Mouse (Mus musculus) CH12.LX (cell line): ENCODE data around the gene Agtpbp1.

Experiments
- CTCF ChIP-seq, 2 experiments: IDR thresholded peaks in 1 of 2; conservative IDR thresholded peaks in 1 of 2; 2 replicates each; pipeline ENCODE4 v1.5.1; 2011 to 2012; ENCODE audit warnings: low read depth in 2 of 2, low read length in 2 of 2, improper control_type of control experiment in 1 of 2, inconsistent platforms in 1 of 2, mild to moderate bottlenecking in 1 of 2, moderate library complexity in 1 of 2
- EP300 ChIP-seq: IDR thresholded peaks from 2 replicates; pipeline ENCODE4 v1.6.1; 2011; ENCODE audit warnings: low read length, improper control_type of control experiment
- POLR2A ChIP-seq: IDR thresholded peaks from 2 replicates; pipeline ENCODE4 v1.6.1; 2011; ENCODE audit warnings: low read depth, mild to moderate bottlenecking, improper control_type of control experiment, low read length
- UBTF ChIP-seq: IDR thresholded peaks from 2 replicates; pipeline ENCODE4 v1.6.1; 2012; ENCODE audit warnings: low read depth, mild to moderate bottlenecking, inconsistent platforms, low read length, improper control_type of control experiment, moderate library complexity
- ZC3H11A ChIP-seq: IDR thresholded peaks from 2 replicates; pipeline ENCODE4 v1.6.1; 2012; ENCODE audit warnings: low read depth, mild to moderate bottlenecking, inconsistent platforms, low read length, improper control_type of control experiment

DNA sequence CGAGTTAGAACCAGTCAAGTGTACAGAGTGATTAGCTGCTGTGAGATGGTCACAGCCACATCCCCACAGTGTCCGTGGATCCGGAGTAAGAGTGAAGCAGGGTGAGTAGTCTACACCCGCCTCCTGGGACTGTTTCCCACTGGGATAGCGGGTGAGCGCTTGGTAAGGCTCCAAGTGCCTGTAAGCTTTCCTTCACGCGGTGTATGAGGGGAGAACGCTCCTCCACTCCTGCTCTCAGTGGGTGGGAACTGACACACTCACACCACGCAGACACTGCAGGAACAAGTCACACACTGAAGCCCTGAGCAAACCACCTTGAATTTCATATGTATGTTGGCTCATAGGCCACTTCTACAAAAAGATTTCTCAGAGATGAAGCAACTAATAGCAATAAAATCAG is 134.2 kb downstream of the Agtpbp1 start:
- no peak for TF ChIP-seq CTCF (conservative IDR thresholded peaks at IDR 0.05 in 1 of 2, IDR thresholded peaks at IDR 0.05 in 1 of 2; ENCODE audit: low read depth in 2 of 2, low read length in 2 of 2)
- no peak for TF ChIP-seq POLR2A
- no peak for TF ChIP-seq EP300
- no peak for TF ChIP-seq UBTF
- TF ChIP-seq ZC3H11A = no peak
